Mouse (Mus musculus): Measurements from ENCODE around the gene Fance. TPM values are rescaled to one million over a fixed set of nuclear protein-coding genes. Genes with fewer than 3 reads are reported as not detected.

Fance gene
- 1 to 10 TPM; 3.2 to 8.3 (median 6.6) TPM for polyA plus RNA-seq (2017; shearing (Covaris generic))

DNA sequence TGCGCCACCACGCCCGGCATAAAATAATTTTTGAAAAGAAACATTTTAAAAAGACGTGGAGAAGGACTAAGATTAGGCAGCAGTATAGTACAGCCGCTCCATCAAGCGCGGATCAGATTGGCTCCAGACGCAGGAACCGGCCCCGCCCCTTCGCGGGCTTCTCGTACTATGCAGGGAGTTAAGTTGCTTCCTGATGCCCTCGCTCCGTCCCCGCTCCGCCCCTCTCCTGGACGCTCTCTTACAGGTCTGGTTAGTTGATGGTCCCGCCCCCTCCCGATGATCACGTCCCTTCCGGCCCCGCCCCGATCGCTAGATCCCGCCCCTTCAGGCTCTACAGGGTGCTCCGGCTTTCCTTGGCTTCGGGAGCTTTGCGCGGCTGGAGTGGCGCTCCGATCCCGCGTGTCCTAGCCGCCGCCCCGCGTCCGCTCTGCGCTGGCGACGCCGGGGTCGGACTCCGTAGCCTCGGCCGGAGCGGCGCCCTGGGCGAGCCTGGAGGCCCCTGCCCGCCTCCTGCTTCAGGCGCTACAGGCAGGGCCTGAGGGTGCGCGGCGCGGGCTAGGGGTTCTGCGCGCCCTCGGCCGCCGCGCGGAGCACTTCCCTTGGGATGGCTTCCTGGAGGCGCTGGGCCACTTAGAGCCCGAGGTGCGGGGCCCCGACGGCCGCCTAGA, at the start of gene Fance:
Fance (plus strand) TSS at position 308 of the 668 bp plus-strand sequence.
- ATAC-seq = peak; percentile 97

DNA sequence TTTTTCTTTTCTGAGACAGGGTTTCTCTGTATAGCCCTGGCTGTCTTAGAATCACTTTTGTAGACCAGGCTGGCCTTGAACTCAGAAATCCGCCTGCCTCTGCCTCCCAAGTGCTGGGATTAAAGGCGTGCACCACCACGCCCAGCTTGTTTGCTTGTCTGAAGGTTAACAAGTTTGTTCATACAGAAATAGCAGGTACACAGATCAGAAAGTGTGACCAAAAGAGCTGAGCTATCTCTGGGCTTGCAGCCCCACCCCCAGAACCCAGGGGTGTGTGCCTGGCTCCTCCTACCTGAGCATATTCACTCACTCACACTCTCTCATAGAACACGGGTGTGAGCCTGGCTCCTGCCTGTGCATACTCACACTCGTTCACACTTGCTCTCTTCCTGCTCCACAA, 46.1 kb upstream of the Fance start:
- no peak for ATAC-seq

DNA sequence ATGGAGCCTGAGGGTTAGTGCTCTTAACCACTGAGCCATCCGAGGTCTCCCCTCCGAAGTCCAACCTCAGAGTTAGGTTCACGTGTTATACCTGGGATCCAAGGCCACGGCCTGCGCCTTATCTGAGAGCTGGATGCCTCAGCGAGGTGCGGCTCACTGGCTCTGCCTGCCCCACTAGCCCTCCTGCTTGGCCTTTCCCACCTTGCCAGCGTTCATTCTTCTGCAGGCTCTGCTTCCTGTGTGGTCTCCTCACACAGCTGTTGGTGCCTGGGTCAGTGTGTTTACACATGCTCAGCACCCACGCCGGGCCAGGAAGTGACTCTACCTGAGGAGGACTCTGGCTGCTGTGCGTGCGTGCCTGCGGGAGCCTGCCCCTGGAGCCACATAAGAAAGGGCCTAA, 43.2 kb upstream of the Fance start:
- ATAC-seq = no peak

DNA sequence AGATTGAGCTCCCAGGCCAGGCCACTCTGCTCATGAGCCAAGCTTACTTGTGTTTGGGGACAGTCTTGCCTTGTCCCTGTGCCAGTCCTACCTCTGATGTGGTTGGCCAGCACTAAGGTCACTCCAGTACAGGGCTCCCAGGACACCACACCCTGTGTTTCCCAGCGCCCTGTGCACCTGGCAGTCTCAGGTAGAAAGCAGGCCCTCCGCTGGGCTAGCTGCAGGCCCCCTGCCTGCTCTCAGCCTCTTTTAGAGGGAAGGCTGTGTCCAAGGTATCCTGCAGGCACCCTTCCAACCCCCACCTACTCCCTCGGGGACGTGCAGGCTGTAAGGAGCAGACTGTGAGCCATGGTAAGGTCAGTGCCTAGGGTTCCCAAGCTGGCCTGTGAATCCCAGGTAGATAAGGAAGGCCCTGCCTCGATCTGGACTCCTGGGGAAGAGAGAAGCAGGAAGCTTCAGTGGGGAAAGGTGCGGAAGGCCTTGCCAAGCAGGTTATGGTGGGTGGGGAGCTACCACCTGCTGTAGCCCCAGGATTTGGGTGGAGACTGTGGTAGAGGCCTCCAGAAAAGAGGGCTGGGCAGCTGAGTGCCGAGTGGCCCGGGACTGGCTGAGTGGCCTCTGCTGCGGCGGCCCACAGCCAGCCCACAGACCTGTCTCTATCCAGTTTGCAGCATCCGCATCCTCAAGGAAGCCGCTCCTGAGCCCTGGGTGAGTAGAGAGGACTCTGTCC, 41.6 kb upstream of the Fance start:
- ATAC-seq = no peak

DNA sequence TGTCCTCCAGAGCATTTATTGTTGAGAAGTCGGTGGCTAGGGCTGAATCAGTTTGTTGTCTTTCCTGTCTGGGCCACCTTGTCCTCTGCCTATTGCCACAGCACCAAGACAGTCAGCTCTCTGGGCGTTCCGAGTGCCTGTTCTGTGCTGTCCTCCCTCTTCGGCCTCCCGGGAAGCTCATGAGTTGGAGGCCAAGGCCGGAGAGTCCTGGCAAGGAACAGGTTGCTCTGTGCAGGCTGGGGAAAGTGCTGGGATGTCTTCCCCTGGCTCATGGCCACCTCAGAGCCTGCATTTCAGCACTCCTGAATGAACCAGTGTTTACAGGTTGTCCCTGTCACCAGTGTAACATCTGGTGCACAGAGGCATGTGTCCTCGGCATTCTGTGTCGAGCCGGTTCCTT, 41.0 kb upstream of the Fance start:
- ATAC-seq = no peak

DNA sequence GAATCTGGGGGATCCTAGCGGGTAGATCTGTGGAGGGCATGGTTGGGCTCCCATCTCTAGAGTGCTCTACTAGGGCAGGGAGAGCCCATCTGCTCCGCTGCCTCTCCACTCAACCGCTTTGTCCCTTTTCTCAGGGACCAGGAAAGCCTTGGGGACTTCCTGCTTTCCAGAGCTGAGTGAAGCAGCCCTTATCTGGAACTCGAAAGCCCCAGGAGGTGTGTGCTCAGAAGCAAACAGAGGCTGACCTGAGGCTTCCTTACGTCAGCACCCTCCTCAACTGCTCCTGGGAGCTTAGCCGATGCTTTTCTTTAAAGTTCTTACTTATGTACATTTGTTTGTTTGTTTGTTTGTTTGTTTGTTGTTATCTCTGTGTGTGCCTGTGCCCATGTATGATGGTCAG, 40.5 kb upstream of the Fance start:
- ATAC-seq = no peak

- no peak for ATAC-seq
Observed at GRCm38 (mm10) chr17:28274739-28275138, 38.6 kb upstream of the Fance start.

DNA sequence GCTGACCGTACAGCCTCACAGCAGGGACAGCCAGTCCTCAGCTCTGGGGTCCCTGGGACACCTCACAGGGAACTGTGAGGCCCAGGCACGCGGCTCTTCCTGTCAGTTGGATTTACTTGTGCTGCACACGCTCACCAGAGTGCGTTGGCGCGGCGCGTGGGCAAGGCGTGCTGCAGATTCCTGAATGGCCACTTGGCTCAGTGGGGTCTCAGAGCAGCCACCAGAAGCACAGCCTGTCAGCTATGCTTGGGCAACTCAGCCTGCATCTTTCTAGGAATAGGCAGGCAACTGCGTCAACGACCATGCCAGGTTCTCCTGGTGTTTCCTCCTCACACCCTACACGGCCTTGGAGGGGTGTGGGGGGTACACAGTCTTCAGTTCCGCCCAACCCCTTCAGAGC, 36.1 kb upstream of the Fance start:
- ATAC-seq = no peak

- ATAC-seq = no peak
Observed at GRCm38 (mm10) chr17:28277721-28278120, 35.6 kb upstream of the Fance start.

- no peak for ATAC-seq
Observed at GRCm38 (mm10) chr17:28278156-28278555, 35.2 kb upstream of the Fance start.

DNA sequence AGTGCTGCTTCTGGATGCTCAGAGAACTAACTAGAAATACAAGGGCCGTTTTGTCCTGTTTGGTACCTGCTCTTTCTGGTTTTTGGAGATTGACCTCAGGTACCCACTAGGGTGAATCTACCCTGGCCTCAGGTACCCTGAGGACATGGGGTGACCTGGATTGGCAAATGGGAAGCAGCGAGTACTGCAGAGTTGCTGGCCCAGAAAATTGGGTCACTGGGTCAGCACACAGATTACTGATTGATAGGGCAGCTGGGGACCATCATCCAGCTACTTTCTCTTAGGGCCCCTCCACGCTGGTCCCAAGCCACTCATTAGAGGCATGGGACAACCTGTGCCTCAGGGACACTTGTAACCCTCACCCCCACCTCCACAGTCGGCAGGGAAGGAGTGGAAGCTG, 34.1 kb upstream of the Fance start:
- no peak for ATAC-seq

- no peak for ATAC-seq
Observed at GRCm38 (mm10) chr17:28279780-28280422, 33.4 kb upstream of the Fance start.

GRCm38 (mm10) chr17:28280423-28280800, 32.9 kb upstream of the Fance start:
- ATAC-seq = no peak

DNA sequence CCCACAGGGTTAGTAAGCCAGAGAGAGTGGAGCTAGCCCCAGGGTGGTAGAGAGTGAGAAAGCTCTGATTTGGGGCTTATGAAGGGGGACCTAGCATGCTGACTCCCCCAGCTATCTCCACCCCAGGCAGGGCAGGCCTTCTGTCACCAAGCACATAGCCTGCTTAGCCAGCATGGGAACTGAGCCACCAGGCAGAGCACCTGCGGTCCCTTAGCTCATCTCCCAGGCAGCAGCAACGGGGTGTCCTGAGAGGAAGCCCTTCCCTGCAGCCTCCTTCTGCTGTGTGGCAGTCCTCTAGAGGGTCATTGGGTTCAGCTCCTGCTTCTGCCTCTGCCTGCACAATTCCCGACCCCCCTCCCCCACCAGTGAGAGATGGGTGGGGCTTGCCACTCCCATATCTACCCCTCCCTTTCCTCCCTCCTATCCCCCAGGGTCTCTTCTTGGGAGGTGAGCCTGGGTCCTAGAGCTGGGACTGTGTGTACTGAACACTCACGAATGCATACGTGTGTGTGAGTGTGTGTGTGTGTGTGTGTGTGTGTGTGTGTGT, 32.4 kb upstream of the Fance start:
- ATAC-seq = no peak

- ATAC-seq = no peak
Observed at GRCm38 (mm10) chr17:28281866-28282441, 31.4 kb upstream of the Fance start.

DNA sequence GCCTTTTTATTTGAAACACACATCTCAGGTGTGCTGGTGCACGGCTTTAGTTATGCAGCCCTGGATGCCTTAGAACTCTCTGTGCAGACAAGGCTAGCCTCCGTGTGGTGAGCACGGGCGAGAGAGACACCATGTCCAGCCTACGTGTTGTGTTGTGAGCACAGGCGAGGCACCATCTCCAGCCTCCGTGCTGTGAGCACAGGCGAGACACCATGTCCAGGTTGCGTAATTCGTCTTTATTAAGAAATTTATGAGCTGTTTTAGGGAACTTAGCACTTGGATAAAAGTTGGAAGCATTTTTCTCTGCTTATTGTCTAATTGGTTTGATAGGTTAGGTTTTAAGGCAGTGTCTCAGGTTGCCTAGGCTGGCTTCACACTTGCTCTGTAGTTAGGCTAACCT, 30.1 kb upstream of the Fance start:
- ATAC-seq = no peak

DNA sequence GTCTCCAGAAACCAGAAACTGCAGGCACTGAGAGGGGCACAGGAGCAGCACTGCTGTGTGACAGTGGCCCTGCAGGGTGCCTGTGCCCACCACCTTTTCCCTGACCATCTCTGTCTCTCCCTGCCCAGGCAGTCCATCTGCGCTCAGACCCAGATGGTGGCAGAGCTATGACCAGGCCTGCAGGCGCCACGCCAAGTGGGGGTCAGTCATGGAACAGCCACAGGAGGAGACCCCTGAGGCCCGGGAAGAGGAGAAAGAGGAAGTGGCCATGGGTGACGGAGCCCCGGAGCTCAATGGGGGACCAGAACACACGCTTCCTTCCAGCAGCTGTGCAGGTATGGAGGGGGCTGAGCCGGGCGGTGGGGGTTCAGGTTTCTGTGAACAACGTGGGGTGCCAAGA, 27.2 kb upstream of the Fance start:
- ATAC-seq = no peak

DNA sequence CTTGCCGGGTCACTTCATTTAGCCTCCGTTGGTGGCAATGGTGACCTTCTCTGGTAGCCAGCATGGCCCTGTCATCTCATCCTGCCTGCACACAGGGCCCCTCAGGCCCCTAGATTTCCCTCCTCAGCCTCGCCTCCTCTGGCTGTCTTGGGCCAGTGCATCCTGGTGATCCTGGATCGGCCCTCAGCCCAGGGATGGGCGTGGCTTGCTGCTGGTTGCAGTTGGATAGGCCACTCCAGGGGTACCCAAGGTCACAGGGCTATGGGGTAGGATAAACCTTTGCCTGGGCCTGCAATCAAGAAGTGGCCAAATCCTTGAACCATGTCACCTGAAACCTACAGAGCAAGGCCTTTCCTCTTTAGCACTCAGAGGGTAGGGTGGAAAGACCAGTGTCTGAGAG, 26.4 kb upstream of the Fance start:
- no peak for ATAC-seq

DNA sequence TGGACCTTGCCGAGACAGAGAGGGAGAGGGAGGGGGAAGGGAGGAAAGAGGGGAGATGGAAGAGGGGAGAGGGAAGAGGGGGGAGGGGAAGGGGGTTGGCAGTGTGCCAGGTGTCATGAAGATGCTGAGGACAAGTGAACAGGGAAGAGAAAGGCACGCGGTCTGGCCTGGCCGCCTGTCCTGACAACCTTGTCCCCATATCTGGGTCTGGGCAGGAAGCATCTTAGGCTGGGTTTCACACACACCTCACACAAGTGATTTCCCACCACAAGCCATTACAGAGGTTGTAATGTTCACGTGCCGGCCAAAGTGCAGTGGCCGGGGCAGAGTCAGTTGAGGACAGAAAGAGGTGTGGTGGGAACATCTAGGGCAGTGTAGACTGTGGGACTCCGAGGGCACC, 25.7 kb upstream of the Fance start:
- no peak for ATAC-seq

GRCm38 (mm10) chr17:28287980-28288379, 25.3 kb upstream of the Fance start:
- no peak for ATAC-seq

DNA sequence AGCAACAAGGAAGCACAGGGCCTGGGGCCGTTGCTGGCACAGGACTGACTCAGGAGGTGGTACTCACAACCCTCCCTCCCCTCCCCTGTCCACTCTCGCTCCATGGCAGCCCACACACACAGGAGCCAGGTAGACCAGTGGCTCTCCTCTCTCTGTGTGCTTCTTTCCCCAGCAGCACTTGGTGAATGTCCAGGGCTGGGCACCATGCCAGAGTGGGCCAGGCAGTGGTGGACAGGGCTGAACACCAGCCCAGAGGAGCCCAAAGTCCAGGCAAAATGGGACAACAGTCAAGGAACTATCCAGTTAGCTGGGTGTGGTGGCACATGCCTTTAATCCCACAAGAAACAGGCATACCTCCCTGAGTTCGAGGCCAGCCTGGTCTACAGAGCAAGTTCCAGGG, 23.1 kb upstream of the Fance start:
- no peak for ATAC-seq

GRCm38 (mm10) chr17:28290671-28291070, 22.6 kb upstream of the Fance start:
- no peak for ATAC-seq

DNA sequence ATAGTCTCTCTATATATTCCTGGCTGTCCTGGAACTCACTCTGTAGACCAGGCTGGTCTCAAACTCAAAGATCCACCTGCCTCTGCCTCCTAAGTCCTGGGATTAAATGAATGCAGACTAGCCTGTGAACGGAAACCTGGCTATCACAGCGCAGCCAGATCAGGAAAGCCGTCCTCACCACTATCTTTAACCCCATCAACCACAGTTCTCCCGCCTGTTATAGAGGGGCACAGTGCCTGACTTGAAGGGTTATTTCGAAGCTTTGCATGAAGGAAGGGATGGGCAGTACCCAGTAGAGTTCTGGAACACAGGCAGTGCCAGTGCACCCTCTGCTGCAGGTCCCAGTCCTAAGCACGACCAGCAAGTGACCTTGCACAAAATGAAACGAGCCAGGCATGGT, 22.0 kb upstream of the Fance start:
- no peak for ATAC-seq
